Mouse (Mus musculus) forebrain, embryonic 16.5 days (tissue): Measurements from ENCODE around the gene Bfsp1. TPM values are rescaled to one million over a fixed set of nuclear protein-coding genes. Genes with fewer than 3 reads are reported as not detected.

Experiments used
- polyA plus RNA-seq: library from polyadenylated mRNA; unstranded; fragments of >200 nt; fragmentation: Nextera tagmentation; extraction: Ambion mirVana; gene quantifications from 2 replicates; pipeline ENCODE4 v1.2.1, GENCODE M21; 2015

Gene Bfsp1
- polyA plus RNA-seq, 1 experiment from 2014 or later = 1.1 TPM

Other genes with a start within 250 kb of the Bfsp1 start
- gene Dstn, start 52.1 kb upstream of the Bfsp1 start, polyA plus RNA-seq = 428 and 455 TPM in 2 replicates
- 19.8 and 20.8 TPM in 2 replicates for gene Rrbp1, start 148.1 kb upstream of the Bfsp1 start, polyA plus RNA-seq
- not detected in 2 replicates for gene Banf2, start 169.9 kb upstream of the Bfsp1 start, polyA plus RNA-seq